Mouse (Mus musculus): ENCODE data around the gene Fkbp7. TPM values are rescaled to one million over a fixed set of nuclear protein-coding genes. Genes with fewer than 3 reads are reported as not detected.

Fkbp7 gene
- total RNA-seq (2021): 10 to 100 TPM; 10.3 to 13.7 TPM
- long read RNA-seq, experiment 1, transcript Fkbp7-201 (4 exons, 860 nt): major isoform, 7 of 17 reads
- long read RNA-seq, experiment 1, partial matches to known transcripts: 7 of 17 reads
- long read RNA-seq, experiment 1, other reads (novel, unspliced or antisense): 3 of 17 reads
- long read RNA-seq, experiment 2, transcript Fkbp7-201 (4 exons, 860 nt): major isoform, 7 of 12 reads
- long read RNA-seq, experiment 2, partial matches to known transcripts: 3 of 12 reads
- long read RNA-seq, experiment 2, other reads (novel, unspliced or antisense): 2 of 12 reads

- peak; percentile 92 for DNase-seq
Observed at GRCm38 (mm10) chr2:76672966-76673392, at the start of gene Fkbp7. TSS of gene Fkbp7 (minus strand) at chr2:76673116.

- no peak for DNase-seq
Observed at GRCm38 (mm10) chr2:76719650-76720049, 46.7 kb upstream of the Fkbp7 start.

GRCm38 (mm10) chr2:76714984-76715383, 42.1 kb upstream of the Fkbp7 start:
- no peak for DNase-seq

- no peak for DNase-seq
Observed at GRCm38 (mm10) chr2:76708512-76708911, 35.6 kb upstream of the Fkbp7 start.

GRCm38 (mm10) chr2:76705655-76706054, 32.7 kb upstream of the Fkbp7 start:
- no peak for DNase-seq

- no peak for DNase-seq
Observed at GRCm38 (mm10) chr2:76702751-76703150, 29.8 kb upstream of the Fkbp7 start.

GRCm38 (mm10) chr2:76702188-76702587, 29.3 kb upstream of the Fkbp7 start:
- peak; percentile 26 for DNase-seq

- no peak for DNase-seq
Observed at GRCm38 (mm10) chr2:76695290-76695689, 22.4 kb upstream of the Fkbp7 start.

GRCm38 (mm10) chr2:76693765-76694164, 20.8 kb upstream of the Fkbp7 start:
- DNase-seq: no peak

GRCm38 (mm10) chr2:76690436-76691204, 17.7 kb upstream of the Fkbp7 start:
- DNase-seq: peak; percentile 70

- no peak for DNase-seq
Observed at GRCm38 (mm10) chr2:76688162-76688561, 15.2 kb upstream of the Fkbp7 start.

- DNase-seq: no peak
Observed at GRCm38 (mm10) chr2:76687608-76688007, 14.7 kb upstream of the Fkbp7 start.

GRCm38 (mm10) chr2:76686986-76687385, 14.1 kb upstream of the Fkbp7 start:
- DNase-seq: no peak

- DNase-seq: no peak
Observed at GRCm38 (mm10) chr2:76682301-76682700, 9.4 kb upstream of the Fkbp7 start.

- no peak for DNase-seq
Observed at GRCm38 (mm10) chr2:76676401-76677226, 3.7 kb upstream of the Fkbp7 start.

- no peak for DNase-seq
Observed at GRCm38 (mm10) chr2:76675949-76676348, 3.0 kb upstream of the Fkbp7 start.

GRCm38 (mm10) chr2:76675451-76675850, 2.5 kb upstream of the Fkbp7 start:
- DNase-seq: no peak

- DNase-seq: peak; percentile 84
Observed at GRCm38 (mm10) chr2:76674725-76675427, 2.0 kb upstream of the Fkbp7 start, which contains the start of gene Plekha3. TSS of gene Plekha3 (plus strand) at chr2:76675281.

GRCm38 (mm10) chr2:76673472-76674081, 661 bp upstream of the Fkbp7 start:
- peak; percentile 31 for DNase-seq

- DNase-seq: no peak
Observed at GRCm38 (mm10) chr2:76672134-76672745, 676 bp downstream of the Fkbp7 start.

GRCm38 (mm10) chr2:76671641-76672040, 1.3 kb downstream of the Fkbp7 start:
- no peak for DNase-seq
